Mouse (Mus musculus) megakaryocyte, embryonic 14.5 days (primary cell): ENCODE data around the gene Hdac8.

Experiments
- FLI1 ChIP-seq: IDR thresholded peaks from 2 replicates; pipeline ENCODE4 v1.6.1; 2012; ENCODE audit warnings: low read length, inconsistent platforms, mixed read lengths
- GATA1 ChIP-seq: IDR thresholded peaks from 3 replicates; pipeline ENCODE4 v1.6.1; 2012; ENCODE audit warnings: mixed read lengths, low read length, inconsistent platforms, borderline replicate concordance

DNA sequence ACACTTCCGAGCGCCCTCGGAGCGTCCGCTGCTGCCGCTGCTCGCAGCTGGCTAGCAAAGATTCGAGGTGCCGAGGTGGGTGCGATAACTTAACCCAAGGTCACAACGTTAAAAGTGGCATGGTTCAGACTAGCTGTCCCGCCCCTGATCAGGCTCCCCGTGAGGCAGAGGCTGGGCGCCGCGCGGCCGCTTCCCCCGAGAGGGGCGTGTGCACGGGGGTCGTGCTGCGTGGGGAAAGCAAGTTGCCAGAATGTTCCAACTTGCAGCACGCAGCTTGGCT lies 254.3 kb downstream of the Hdac8 start:
- TF ChIP-seq GATA1: no peak
- TF ChIP-seq FLI1: no peak
